Comparison of ENCODE assay signal across 15 mouse cellular contexts in genomic region chr15:72208076-72208475, GRCm38 (mm10).
DNase-seq lines count a peak whose midpoint lies in the region.
"Had no signal": no experiment of that assay in that cellular context is flagged by ENCODE, and none has a peak within 500 bp of the region (broad histone marks: within the 10 kb centered on the region; RNA-seq: fewer than 3 reads in every experiment).

No protein-coding gene starts in this region.

- peak; percentile 11 for DNase-seq in retina, postnatal 1 day
- no peak for DNase-seq in retina, embryonic 14.5 days (ENCODE audit: low spot score)
- peak; percentile 96 for DNase-seq in Muller cell, postnatal 12 days (ENCODE audit: inconsistent ontology term)
- DNase-seq in adrenal gland, postnatal 14 days, result peak; percentile 40
- DNase-seq in urinary bladder, adult 18-20 months (ENCODE audit: low spot score in 2 of 2), result no peak
- no peak for DNase-seq in layer of hippocampus, postnatal 25 days (ENCODE audit: extremely low spot score in 1 of 2, low spot score in 1 of 2)
- DNase-seq in spleen, postnatal 4 days (ENCODE audit: low spot score in 2 of 2), result no peak
- DNase-seq: cerebellum, adult 11 months; cerebellum, postnatal 14 days; kidney, adult 8-10 months; kidney, postnatal 10 days; lung, postnatal 4 days; right cerebral cortex, adult 18-20 months; right cerebral cortex, postnatal 4 days; thymus, postnatal 25 days had no signal

Comparison
In these comparisons a context has a peak if more than half of its experiments do, and no peak if none do; other contexts are left out.
1. DNase-seq: peak in retina, postnatal 1 day (single experiment), Muller cell, postnatal 12 days (single experiment) and adrenal gland, postnatal 14 days (single experiment); none in retina, embryonic 14.5 days (single experiment), urinary bladder, adult 18-20 months (0 of 2), layer of hippocampus, postnatal 25 days (0 of 2) and spleen, postnatal 4 days (0 of 2).